Mouse (Mus musculus) liver, adult 2 months (tissue): ENCODE measurements at regions not wholly inside any gene's neighbourhood (a gene's known extent, or its start where the extent isn't known, plus 50 kb on each side); places are given as distances from the start of the nearest gene placed in this dataset.

Experiments used
- DNase-seq: peaks from one replicate; pipeline ENCODE4 v3.0.0-alpha.2; 2011; ENCODE audit warnings: low read depth, low spot score; ENCODE audit errors: extremely low read depth
- H3K27ac ChIP-seq: fragments of 200-500 bp; replicated peaks from 2 replicates; pipeline ENCODE4 v1.5.1; 2012; ENCODE audit warnings: low read depth, mild to moderate bottlenecking, control low read depth, inconsistent platforms, low read length; ENCODE audit not compliant: insufficient read depth
- H3K27me3 ChIP-seq: fragments of 200-500 bp; 2 replicates; pipeline ENCODE4 v1.6.1; 2012; ENCODE audit warnings: mild to moderate bottlenecking, moderate library complexity, low read length, inconsistent platforms; ENCODE audit not compliant: control insufficient read depth, insufficient read depth
- H3K36me3 ChIP-seq: fragments of 200-500 bp; 2 replicates; pipeline ENCODE4 v1.6.1; 2012; ENCODE audit warnings: low read length, inconsistent platforms; ENCODE audit not compliant: control insufficient read depth, insufficient read depth
- H3K4me1 ChIP-seq: fragments of 200-500 bp; 2 replicates; pipeline ENCODE4 v1.6.1; 2011; ENCODE audit warnings: low read length; ENCODE audit not compliant: control insufficient read depth, insufficient read depth
- H3K4me3 ChIP-seq: fragments of 200-500 bp; 2 replicates; pipeline ENCODE4 v1.5.1; 2011; ENCODE audit warnings: low read depth, mild to moderate bottlenecking, control low read depth, low read length, moderate library complexity; ENCODE audit not compliant: insufficient read depth
- H3K79me2 ChIP-seq: fragments of 200-500 bp; 2 replicates; pipeline ENCODE4 v1.6.1; 2012; ENCODE audit warnings: inconsistent platforms, mild to moderate bottlenecking, low read length, moderate library complexity; ENCODE audit not compliant: control insufficient read depth, insufficient read depth
- H3K9ac ChIP-seq: fragments of 200-500 bp; 2 replicates; pipeline ENCODE4 v1.6.1; 2012; ENCODE audit warnings: low read depth, mild to moderate bottlenecking, control low read depth, inconsistent platforms, low read length
- CTCF ChIP-seq: fragments of 200-500 bp; IDR thresholded peaks from 2 replicates; pipeline ENCODE4 v1.5.1; 2011; ENCODE audit warnings: low read depth, low read length, control low read depth
- POLR2A ChIP-seq: fragments of 200-500 bp; IDR thresholded peaks from 2 replicates; pipeline ENCODE4 v1.6.1; 2011; ENCODE audit warnings: low read length, control low read depth; ENCODE audit not compliant: insufficient read depth; ENCODE audit errors: extremely low read depth
- WGBS: fragments of 180-500 bp; shearing (Covaris S2); methylation state at CpG from one replicate; pipeline ENCODE4 v1.1.7; 2018; 5-methylcytosine and 5-hydroxymethylcytosine counted together

GRCm38 (mm10) chr17:7467638-7468037 lies 82.4 kb upstream of the Unc93a2 start:
- Histone ChIP-seq H3K79me2 (no peaks in the 10 kb centered on the region), H3K27ac (no peak overlapping the region), H3K36me3 (no peaks in the 10 kb centered on the region), H3K4me1 (no peaks in the 10 kb centered on the region), H3K9ac (no peak overlapping the region), H3K4me3 (no peak overlapping the region), H3K27me3 (no peaks in the 10 kb centered on the region)
- TF ChIP-seq CTCF (no peak), POLR2A (no peak)
- no peak for DNase-seq
- 58% methylated on average over 3 of the region's 3 CpGs for WGBS

- Histone ChIP-seq H3K9ac (no peak overlapping the region), H3K36me3 (no peaks in the 10 kb centered on the region), H3K4me1 (no peaks in the 10 kb centered on the region), H3K27ac (no peak overlapping the region), H3K4me3 (no peak overlapping the region), H3K27me3 (no peaks in the 10 kb centered on the region), H3K79me2 (no peaks in the 10 kb centered on the region)
- WGBS = 63% methylated on average over 3 of the region's 3 CpGs
- TF ChIP-seq POLR2A (no peak), CTCF (no peak)
- no peak for DNase-seq
Measured at GRCm38 (mm10) chr17:7464901-7465300, 79.6 kb upstream of the Unc93a2 start.

GRCm38 (mm10) chr17:7461164-7461563 lies 75.9 kb upstream of the Unc93a2 start:
- no peaks in the 10 kb centered on the region for H3K36me3 ChIP-seq
- H3K4me3 ChIP-seq = no peak overlapping the region
- H3K27me3 ChIP-seq = no peaks in the 10 kb centered on the region
- H3K79me2 ChIP-seq = no peaks in the 10 kb centered on the region
- H3K4me1 ChIP-seq = no peaks in the 10 kb centered on the region
- no peak for DNase-seq
- TF ChIP-seq POLR2A (no peak), CTCF (no peak)
- WGBS = 49% methylated on average over 6 of the region's 6 CpGs
- H3K9ac ChIP-seq = no peak overlapping the region
- H3K27ac ChIP-seq = no peak overlapping the region

DNA sequence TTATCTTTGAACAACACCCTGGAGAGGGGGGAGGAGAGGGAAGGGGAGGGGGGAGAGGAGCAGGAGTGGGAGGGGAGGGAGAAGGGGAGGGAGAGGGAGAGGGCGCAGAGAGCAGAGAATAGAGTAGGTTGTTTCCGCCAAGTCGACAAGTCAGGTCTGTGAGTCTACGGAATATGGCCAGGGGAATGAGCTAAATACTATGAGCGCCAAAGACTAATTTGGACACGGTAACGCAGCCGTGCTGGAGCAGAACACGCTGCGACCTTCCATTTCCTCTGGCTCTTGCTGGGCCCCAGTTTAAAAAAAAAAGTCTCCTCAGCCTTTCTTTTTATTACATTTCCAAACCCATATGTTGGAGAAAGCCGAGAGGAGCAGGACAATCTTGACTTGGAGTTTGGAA lies 71.7 kb upstream of the Unc93a2 start:
- no peaks in the 10 kb centered on the region for H3K79me2 ChIP-seq
- no peaks in the 10 kb centered on the region for H3K27me3 ChIP-seq
- no peaks in the 10 kb centered on the region for H3K36me3 ChIP-seq
- DNase-seq = no peak
- H3K27ac ChIP-seq = no peak overlapping the region
- WGBS = 87% methylated on average over 11 of the region's 11 CpGs
- no peak overlapping the region for H3K9ac ChIP-seq
- H3K4me3 ChIP-seq = no peak overlapping the region
- TF ChIP-seq POLR2A (no peak), CTCF (no peak)
- no peaks in the 10 kb centered on the region for H3K4me1 ChIP-seq

DNA sequence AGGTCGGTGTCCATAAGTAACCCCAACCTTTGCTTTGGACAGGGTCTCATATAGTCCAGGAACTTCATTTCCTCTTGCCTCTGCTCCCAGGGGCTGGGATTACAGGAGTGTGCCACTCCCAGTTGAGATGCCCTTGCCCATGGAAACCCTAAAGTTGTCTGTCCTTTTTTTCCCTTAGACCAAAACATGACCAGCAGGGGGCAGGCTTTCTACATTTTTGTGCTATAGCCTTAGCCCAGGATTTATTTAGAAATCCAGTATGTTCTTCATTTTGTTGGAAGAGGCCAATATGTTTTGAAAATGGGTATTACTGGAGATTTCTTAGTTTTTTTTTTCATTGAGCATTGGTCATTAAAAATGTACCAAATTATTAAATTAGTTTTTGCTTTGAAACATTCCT lies 58.6 kb upstream of the Unc93a2 start:
- Histone ChIP-seq H3K4me1 (no peaks in the 10 kb centered on the region), H3K27ac (no peak overlapping the region), H3K9ac (no peak overlapping the region), H3K4me3 (no peak overlapping the region), H3K27me3 (no peaks in the 10 kb centered on the region), H3K36me3 (no peaks in the 10 kb centered on the region), H3K79me2 (no peaks in the 10 kb centered on the region)
- peak; percentile 19 for DNase-seq
- 54% methylated on average over 1 of the region's 1 CpGs for WGBS
- TF ChIP-seq POLR2A (no peak), CTCF (0 out of 2 replicates have a peak, but pooled peaks have one; percentile 17)

DNA sequence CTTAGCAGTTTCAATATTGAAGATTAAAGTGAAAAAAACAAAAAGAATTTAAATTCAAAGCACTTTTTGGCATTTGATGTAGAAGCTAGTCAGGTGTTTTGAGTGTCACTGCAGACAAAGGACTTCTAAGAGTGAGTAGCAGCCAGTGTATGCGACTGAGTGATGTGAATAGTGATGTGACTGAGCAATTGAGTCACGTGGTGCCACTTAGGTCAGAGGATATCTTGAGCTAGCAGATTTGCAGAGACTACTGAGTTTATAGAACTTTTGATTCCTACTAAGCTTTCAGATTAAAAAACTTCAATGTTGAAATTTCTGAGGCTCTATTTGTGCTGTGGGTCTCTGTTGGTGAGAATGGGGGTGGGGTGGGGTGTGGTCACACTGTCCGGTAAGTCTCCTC lies 49.8 kb upstream of the Unc93a2 start:
- H3K4me3 ChIP-seq = no peak overlapping the region
- WGBS = 66% methylated on average over 3 of the region's 3 CpGs

More for the DNA sequence above, 49.8 kb upstream of the Unc93a2 start:
- Histone ChIP-seq H3K36me3 (no peaks in the 10 kb centered on the region), H3K4me1 (no peaks in the 10 kb centered on the region), H3K27me3 (no peaks in the 10 kb centered on the region), H3K9ac (no peak overlapping the region), H3K79me2 (no peaks in the 10 kb centered on the region), H3K27ac (no peak overlapping the region)
- TF ChIP-seq CTCF = no peak
- TF ChIP-seq POLR2A = no peak
- DNase-seq = no peak
